Mouse (Mus musculus): Measurements from ENCODE around the gene Naxe.
A peak's percentile ranks its signal among the peaks of the same experiment; 100 is the strongest.

Gene Naxe

GRCm38 (mm10) chr3:88057030-88057429 is 1.3 kb downstream of the Naxe start:
- DNase-seq (ENCODE audit: low spot score in 2 of 2) = no peak

GRCm38 (mm10) chr3:88049532-88049931 is 8.8 kb downstream of the Naxe start:
- no peak for DNase-seq (ENCODE audit: low spot score in 2 of 2)

GRCm38 (mm10) chr3:88042661-88043421 is 15.5 kb downstream of the Naxe start, which contains the start of gene Gpatch4:
Gene Gpatch4 (plus strand): TSS chr3:88043108.
- peak; percentile 93 to 95 for DNase-seq (ENCODE audit: low spot score in 2 of 2)

GRCm38 (mm10) chr3:88035561-88036293 is 22.6 kb downstream of the Naxe start:
- no peak for DNase-seq (ENCODE audit: low spot score in 2 of 2)

- no peak for DNase-seq (ENCODE audit: low spot score in 2 of 2)
These were observed 24.8 kb downstream of the Naxe start for GRCm38 (mm10) chr3:88033506-88033905.

GRCm38 (mm10) chr3:88030608-88031395 is 27.5 kb downstream of the Naxe start:
- DNase-seq (ENCODE audit: low spot score in 2 of 2) = peak; percentile 44 to 46

- DNase-seq (ENCODE audit: low spot score in 2 of 2) = no peak
These were observed 30.7 kb downstream of the Naxe start, which contains the start of gene Hapln2 for GRCm38 (mm10) chr3:88027434-88028186. Gene Hapln2 (minus strand): TSS chr3:88027583.

GRCm38 (mm10) chr3:88026823-88027222 is 31.5 kb downstream of the Naxe start:
- no peak for DNase-seq (ENCODE audit: low spot score in 2 of 2)

- DNase-seq (ENCODE audit: low spot score in 2 of 2) = peak in 1 of 2 experiments; percentile 36
These were observed 34.9 kb downstream of the Naxe start for GRCm38 (mm10) chr3:88023192-88024074.

GRCm38 (mm10) chr3:88022322-88023191 is 35.7 kb downstream of the Naxe start:
- DNase-seq (ENCODE audit: low spot score in 2 of 2) = peak; percentile 76 to 78

- DNase-seq (ENCODE audit: low spot score in 2 of 2) = no peak
These were observed 47.5 kb downstream of the Naxe start for GRCm38 (mm10) chr3:88010634-88011265.
